Comparison of ENCODE assay signal across 16 mouse cellular contexts in genomic region chr10:91029002-91029539, GRCm38 (mm10).
"Had no signal": no experiment of that assay in that cellular context is flagged by ENCODE, and none has a peak within 500 bp of the region (broad histone marks: within the 10 kb centered on the region; RNA-seq: fewer than 3 reads in every experiment).

No protein-coding gene starts in this region.

- DNase-seq: kidney, postnatal 10 days; kidney, postnatal 4 days; lung, adult 2 months; lung, postnatal 4 days; midbrain, embryonic 14.5 days; right cerebral cortex, postnatal 14 days; thymus, adult 2 months; thymus, postnatal 36 days had no signal

- H3K27ac ChIP-seq: left cerebral cortex, adult 2 months; limb, embryonic 10.5 days; liver, embryonic 15.5 days; midbrain, embryonic 10.5 days; neural tube, embryonic 12.5 days had no signal

- H3K4me3 ChIP-seq: left cerebral cortex, adult 2 months; limb, embryonic 10.5 days; liver, embryonic 15.5 days; midbrain, embryonic 10.5 days; myocyte; neural tube, embryonic 12.5 days had no signal

- H3K4me2 ChIP-seq: liver, embryonic 11.5 days; liver, embryonic 15.5 days; neural tube, embryonic 12.5 days had no signal

- ATAC-seq: lung, postnatal 0 days had no signal

- H3K27me3 ChIP-seq: liver, embryonic 15.5 days; neural tube, embryonic 12.5 days had no signal

- H3K9ac ChIP-seq: liver, embryonic 15.5 days; neural tube, embryonic 12.5 days had no signal

- H3K9me3 ChIP-seq: limb, embryonic 10.5 days; liver, embryonic 15.5 days; midbrain, embryonic 10.5 days; neural tube, embryonic 12.5 days had no signal

- H3K4me1 ChIP-seq: limb, embryonic 10.5 days; liver, embryonic 15.5 days; midbrain, embryonic 10.5 days; neural tube, embryonic 12.5 days had no signal
